Mouse (Mus musculus) cerebellum, adult 9-11 months (tissue): ENCODE data around the gene Mansc1.

Experiments
- DNase-seq: peaks from one replicate; pipeline ENCODE4 v3.0.0; 2022

The Mansc1 gene

DNA sequence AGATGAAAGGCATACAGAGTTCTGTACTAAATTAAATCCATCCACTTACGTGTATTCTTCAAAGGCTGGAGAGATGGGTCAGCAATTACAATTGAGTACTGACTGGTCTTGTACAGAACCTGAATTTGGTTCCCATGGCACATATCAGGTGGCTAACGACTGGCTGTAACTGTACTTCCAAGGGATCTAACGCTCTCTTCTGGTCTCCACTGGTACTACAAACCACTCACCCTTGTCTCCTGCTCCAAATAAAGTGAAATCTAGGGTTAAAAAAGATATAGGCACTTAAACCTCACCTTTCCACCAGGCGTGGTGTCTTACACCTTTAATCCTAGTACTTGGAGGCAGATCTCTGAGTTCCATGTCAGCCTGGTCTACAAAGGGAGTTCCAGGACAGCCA, 4.2 kb upstream of the Mansc1 start:
- no peak for DNase-seq

DNA sequence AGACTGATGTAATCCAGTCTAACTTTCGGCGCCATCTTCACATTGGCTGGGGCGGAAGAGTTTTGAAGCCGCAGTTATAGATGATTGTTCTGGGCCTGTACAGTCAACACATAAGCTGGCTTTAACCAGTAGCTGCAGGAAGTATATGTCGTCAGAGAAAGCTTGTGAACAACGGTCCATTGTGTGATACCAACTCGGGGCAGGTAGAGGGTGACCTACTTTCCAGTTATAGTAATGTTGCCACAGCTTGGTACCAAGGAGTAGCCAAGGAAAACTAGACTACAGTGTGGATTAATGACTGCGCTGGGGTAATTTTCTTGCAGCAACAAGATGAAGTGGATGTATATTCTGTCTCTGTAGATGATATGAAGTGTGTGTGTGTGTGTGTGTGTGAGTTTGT, 1.3 kb upstream of the Mansc1 start:
- DNase-seq = peak; percentile 20

DNA sequence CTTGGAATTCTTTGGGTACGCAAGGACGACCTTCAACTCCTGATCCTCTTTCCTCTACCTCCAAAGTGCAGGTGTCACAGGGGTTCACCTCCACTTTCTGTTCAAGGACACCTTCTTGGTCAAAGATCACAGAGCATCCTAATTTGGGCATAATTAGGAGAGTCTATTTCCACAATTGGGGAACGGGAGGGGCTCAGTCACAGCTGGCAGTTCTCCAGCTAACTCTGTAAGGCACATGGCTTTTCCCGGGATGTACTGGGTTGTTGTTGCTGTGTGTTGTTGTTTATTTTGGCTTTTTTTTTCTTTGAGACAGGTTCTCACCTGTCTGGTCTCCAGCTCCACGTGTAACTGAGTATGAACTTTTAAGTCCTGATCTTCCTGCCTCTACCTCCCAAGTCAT, 468 bp upstream of the Mansc1 start:
- peak; percentile 36 for DNase-seq

DNA sequence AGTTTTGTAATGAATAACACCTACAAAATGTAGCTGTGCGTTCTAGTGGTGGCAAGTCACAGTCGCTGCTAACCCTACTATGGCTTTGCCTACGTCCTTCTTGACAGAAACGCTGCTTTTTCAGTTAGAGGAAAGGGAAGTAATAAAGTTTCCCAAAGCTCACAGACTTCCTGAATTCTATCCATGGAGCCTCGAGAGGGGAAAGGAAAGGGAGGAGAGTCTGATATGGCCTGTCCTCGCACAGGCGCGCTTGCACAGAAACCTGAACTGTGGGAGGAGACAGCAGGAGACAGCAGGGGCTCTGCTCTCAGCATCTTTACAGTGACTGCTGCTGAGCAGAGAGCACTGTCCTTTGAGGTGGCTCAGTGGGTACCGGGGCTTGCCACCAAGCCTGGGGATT, 1.8 kb downstream of the Mansc1 start:
- no peak for DNase-seq

DNA sequence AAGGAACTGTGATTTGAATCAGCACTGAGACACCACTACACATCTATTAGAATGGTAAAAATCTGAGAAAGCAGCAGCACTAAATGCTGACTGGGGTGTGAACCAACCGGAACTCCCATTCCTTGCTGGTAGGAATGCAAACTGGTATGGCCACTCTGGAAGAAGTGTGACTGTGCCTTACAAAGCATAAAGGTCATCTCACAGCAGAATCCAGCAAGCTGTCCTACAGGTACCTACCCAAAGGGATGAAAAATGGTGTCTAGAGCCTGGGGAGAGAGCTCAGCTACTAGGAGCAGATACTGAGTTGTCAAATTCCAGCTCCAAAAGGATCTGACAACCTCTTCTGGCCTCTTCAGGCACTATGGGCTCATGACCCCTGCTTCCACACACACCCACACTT, 5.7 kb downstream of the Mansc1 start:
- DNase-seq = no peak

DNA sequence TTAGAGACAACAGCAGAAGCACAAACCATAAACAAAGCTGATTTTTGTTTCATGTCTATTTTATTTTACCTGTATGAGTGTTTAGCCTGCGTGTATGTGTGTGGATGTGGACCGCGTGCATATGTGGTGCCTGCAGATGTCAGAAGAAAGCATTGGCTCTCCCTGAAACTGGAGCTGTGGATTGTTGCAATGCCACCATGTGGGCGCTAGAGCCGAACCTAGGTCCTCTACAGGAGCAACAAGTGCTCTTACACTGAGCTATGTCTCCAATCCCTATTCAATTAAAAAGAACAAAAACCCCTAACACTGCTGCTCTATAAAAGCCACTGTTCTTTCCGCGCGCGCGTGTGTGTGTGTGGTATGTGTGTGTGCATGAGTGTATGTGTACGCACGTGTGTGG, 6.9 kb downstream of the Mansc1 start:
- DNase-seq = no peak

DNA sequence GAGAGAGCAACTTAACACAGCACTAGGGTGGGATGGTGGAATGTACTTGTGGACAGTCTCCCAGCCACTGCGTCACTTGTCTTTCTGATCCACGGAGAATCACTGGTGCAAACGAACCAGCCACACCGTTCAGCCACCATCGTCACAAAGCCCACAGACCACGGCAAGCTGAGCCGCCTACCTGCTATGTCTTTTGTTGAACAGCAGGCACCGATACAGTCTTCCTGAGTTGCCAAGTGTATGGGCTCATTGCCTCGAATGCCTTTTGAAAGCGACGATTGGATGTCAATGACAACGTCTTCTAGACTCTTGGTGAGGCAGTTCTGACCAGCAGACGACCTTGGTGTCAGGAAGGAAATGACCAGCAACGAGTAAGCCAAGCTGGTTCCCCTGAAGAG, 10.7 kb downstream of the Mansc1 start:
- DNase-seq = no peak

DNA sequence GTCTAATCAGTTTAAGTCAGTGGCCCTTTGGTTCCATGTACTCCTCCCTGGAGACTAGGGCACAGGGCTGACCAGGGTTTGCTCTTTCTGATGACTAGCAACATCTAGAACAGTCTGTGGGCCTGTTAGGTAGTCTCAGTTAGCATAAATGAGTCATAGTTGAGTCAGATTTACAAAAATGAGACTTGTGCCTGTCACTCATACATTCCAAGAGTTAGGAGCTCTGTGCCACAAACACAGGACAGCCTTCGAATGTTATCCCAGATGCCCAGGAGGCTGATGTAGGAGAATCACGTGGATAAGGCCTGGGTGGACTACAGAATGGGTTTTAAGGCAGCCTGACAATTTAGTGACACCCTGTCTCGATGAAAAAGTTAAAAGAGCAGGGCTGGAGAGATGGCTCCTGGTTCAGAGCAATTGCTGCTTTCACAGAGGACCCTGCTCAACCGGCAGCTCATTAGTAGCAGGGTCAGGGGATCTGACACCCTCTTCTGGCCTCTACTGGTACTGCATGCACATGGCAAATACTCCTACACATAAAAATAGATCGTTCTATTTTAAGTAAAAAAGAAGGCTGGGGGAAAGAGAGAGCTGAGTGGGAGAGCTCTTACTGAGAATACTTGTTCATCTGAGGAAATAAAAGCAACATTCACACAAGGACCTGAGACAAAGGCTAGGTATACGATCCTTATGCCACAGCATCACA, 11.3 kb downstream of the Mansc1 start:
- no peak for DNase-seq

DNA sequence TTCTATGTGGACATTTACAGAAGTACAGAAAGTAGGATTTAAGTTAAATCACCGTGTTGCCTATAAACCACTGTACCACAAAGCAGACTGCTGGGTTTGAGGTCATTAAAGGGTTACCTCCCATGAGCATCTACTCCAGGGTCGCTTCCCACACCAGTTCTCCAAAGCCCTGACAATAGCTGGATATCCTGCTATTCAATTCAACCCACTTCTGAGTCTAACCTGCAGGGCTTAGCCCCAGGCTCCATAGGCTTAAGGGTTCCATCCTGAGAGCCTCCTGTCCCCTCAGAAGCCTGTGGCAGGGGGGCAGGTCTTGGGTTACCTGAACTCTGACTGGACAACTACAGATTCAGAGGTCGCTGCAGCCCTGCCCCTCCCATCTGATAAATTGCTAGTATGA, 12.2 kb downstream of the Mansc1 start:
- no peak for DNase-seq

DNA sequence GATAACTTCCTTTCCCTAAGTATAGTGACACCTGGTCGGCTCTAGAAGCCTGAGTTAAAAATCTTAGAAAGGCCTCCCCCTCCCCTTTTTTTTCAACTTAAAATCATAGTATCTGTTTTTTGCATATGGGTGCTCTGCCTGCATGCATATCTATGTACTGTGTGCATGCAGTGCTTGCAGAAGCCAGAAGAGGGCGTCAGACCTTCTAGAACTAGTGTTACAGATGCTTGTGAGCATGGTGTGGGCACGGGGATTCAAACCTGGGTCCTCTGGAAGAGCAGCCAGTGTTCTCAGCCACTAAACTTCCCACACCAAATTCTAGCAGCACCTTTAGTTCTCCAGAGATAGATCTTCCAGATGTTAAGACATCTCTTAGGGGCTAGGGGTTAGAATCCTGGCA, 14.7 kb downstream of the Mansc1 start:
- no peak for DNase-seq

DNA sequence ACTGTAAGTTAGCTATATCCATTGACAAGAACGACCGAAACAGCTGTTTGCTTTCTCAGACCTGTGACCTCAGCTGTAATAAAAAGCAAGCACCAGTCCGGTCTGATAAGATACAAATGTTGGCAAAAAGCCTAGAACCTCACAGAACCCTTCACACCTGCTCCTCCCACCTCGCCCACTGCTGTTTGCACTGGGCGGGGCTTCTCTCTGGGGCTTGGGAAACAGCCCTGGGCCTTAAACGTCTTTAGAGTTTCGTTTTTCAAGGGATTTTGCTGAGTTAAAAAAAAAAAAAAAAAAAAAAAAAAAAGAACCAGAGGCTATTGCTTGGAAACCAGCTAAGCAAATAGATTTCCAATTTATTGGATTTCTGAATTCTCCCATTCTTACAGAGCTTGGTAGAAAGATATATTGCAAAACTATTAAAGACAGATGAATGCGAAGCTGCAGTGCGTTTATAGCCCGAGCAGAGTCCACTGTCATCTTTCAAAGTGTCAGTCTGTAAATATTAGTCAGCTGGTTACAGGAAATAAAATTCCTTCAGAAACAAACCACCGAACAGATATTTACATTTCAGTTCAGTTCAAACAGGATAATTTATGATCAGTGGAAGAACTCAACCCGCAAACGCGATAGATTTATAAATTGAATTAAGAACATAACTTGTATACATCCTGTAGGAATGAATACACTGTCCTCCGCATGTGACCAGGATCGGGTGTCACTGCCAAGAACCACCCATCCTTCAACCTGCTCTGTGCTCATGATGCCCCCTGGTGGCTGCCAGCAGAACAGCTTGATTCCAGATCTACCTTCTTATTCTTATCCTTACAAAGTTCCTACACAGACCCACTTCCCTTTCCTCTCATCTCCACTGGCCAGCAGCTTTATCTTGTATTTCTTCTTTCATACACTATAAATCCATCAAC, 17.3 kb downstream of the Mansc1 start:
- DNase-seq = peak; percentile 85

DNA sequence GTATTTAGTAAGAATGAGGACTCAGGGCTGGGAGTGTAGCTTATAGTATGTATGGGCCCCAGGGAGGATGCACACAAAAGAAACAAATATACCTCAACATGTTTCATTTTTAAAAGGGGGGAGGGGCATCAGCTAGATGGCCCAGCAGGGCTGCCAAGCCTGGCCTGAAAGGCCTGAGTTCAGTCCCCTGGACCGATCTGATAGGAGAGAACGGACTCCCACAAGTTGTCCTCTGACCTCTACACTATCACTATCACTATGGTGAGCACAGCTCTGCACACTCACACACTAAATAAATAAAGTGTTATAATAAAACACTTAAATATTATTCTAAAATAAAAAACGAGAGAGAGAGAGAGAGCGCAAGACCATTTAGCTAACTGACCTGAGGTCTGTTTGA, 18.0 kb downstream of the Mansc1 start:
- no peak for DNase-seq

DNA sequence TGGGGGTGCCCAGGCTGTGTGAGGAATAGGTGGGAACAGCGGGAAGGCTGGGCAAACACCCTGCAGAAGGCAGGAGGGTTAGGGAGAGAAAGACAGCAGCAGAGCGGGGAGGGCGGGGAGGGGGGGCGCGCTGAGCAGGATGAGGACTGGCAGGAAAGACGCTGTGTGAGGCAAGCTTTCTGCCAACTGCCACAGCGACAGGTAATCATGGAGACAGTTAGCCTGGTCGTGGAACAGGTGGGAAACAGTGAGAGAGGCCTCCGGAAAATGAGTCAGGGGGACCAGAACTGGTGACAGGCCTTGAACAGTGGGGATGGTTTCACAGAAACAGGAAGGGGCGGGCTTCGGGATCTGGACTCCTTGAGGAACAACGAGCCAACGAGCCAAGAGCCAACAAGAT, 20.4 kb downstream of the Mansc1 start:
- DNase-seq = peak; percentile 28

DNA sequence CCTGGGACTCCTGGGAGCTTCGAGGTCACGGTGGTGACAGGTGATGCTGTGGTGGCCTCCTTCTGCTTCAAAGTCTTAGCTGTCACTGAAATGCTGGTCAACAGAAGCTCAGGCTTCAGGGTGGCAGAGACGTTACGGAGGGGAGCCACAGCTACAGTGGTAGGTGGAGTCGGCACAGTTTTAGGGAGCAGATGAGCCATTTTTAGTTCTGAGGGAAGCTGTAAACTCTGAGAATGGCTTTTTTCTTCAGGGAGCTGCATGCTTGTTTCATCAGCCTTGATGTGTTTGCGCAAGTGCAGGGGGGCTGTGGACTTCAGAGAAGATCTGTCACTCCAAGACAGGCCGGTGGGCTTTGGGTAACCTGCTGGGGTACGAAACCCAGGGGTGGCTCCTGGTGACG, 21.9 kb downstream of the Mansc1 start:
- DNase-seq = no peak

DNA sequence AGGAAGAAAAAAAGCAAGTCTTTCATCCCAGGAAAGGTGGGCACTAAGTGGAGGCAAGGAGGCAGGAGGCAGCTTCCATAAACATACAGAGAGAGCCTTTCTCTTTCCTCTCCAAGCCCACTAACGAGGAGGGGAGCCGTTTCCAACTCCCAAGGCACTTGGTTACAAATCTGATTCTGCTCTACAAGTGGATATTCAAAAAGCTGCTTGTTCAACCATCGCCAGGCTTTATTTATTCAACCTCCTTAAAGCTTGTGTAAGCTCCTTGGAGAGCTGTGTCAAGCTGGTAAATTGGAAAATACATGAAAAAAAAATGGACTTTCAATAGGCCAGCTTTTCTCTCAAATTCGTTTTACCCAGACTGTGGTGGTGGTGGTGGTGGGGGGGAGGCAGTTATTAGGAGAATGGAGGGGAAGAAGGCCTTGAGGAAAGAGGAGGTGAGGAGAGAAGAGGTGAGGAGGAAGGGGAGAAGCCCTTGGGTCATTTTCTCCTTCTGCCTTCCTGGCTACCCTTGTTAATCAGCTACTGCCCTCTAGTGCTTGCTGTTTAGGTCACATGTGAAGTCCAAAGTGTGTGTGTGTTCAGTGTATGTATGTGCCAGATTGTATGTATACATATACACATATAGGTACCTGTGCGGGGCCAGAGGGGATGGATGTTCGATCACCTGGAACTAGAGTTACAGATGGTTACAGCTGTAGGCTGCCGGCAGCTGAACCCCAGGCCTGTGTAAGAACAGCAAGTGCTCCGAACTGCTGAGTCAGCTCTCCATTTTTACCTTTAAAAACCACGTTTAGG, 25.1 kb downstream of the Mansc1 start:
- DNase-seq = no peak

DNA sequence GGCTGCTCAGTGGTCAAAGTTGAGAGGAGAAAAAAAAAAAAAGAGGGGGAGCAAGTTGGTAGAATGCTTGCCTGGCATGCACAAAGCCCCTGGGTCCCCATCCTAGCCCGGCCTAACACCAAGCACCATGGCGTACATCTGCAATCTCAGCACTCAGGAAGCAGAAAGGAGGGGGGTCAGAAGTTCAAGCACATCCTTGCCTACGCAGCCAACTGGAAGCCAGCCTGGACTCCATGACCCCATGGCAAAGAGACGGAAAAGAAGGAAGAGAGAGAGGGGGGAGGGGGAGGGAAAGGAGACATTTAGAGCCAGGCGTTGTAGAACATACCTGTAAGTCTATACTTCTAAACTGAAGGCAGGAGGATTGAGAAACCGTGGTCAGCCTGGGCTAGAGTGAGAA, 25.7 kb downstream of the Mansc1 start:
- no peak for DNase-seq

DNA sequence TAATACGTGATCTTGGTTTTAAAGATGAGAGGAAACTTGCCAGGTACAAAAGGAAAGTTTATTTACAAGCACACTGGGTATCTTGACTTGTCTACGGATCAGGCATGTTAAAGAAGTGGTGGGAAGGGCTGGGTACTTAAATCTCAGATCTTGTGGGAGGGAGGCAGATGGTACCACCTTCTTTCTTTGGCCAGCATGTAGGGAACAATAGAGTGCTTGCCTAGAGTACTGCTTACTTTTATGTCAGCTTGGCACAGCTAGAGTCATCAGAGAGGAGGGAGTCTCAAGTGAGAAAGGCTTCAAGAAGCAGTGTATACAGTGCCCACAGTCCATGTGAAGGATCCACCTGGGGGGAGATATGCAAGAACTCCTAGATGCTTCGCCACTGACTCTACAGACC, 27.1 kb downstream of the Mansc1 start:
- no peak for DNase-seq

DNA sequence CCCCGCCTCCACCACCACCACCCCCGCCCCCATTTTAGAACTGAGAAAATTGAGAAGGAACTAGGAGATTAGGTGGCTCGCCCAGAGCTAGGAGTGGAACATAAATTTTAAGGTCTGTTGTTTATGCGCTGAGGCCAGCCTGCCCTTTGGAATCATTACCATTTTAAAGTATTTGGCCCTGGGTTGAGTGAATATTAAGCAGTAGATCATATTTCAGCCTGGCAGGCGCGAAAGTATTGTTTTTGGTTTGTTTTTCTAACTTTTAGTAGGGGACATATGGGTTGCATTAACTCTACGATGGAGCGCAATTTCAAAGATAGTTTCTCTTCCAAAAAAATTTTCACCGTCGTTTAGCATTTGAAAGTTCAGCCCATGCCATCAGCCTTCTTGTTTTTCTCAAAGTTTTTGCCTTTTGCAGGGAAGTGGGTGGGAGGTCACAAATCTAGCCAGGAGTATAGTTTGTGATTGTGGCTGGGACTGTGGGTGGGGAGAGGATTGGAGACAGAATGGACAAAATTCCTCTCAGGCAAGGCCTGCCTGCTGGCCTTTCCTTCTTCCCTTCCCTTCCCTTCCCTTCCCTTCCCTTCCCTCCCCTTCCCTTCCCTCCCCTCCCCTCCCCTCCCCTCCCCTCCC, 29.8 kb downstream of the Mansc1 start:
- DNase-seq = no peak

DNA sequence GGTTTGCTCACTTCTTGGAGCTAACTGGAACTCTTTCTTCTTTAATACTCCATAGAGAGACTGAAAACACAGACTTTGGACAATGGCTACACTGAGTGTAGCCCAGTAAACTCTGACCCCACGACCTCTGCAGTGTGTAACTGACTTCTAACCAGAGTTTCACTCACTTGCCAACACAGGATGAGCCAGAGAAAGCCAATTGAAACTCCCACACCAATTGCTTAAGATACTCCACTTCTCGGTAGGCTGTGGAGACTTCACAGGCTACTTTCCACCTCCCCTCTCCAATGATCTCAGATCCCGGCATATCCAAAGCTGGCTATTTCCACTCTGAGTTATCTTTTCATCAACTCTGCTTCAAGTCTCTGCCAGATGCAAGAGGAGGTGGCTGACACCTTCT, 30.5 kb downstream of the Mansc1 start:
- DNase-seq = no peak

DNA sequence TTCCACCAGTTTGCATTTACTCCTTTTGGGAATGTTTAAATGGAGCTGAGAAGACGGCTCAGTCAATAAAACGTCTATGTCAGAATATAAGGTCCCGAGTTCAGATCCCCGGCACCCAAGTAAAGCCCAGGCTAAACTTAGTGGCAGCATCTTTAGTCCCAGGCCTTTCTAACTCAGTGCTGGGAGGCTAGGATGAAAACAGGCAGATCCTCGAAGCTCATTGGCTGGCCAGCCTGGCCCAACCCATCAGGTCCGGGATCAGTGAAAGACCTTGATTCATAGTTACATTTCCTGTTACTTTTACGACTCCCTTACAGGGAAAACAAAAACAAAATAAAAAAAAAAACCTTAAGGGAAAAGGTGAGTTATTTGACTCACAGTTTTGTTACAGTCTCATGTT, 31.2 kb downstream of the Mansc1 start:
- DNase-seq = no peak

DNA sequence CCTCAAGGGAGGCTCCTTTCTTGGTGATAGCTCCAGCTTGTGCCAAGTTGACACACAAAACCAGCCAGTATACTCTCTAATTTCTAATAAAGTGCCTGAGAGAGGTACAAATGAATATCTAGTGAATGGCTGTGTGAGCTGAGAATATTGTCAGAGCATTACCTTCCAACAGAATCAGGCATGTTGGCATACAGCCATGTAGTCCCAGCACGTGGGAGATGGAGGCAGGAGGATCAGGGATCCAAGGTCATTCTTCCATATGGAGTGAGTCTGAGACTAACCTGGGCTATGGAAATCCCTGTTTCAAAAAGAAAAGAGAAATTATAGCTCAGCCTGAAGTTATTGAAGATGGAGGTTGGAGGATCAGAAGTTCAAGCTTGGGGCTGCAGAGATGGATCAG, 33.0 kb downstream of the Mansc1 start:
- no peak for DNase-seq

DNA sequence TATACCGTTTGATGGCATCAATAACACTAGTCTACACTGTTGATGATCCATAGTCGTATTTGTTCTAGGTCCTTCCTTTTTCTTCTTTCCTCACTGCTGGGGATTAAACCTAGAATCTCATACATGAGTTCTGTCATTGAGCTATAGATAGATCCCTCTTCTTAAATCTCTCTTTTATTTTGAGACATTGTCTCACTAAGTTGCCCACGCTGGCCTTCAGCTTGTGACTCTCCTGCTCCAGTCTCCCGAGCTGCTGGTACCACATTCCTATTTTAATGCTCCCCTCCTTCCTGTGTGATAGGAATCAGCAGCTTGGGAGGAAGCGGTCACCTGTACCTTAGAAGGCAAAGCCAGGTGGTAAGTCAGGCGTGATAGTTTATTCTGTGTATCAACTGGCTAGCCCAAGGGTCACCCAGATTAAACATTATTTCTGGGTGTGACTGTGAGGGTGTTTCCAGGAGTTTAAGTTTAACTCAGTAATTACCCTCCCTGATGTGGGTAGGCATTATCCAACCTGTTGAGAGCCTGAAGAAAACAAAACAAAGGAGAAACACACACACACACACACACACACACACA, 34.5 kb downstream of the Mansc1 start:
- DNase-seq = no peak
